Mouse (Mus musculus): ENCODE measurements around the gene Ercc6.

GRCm38 (mm10) chr14:32561428-32561827 lies 48.1 kb downstream of the Ercc6 start:
- TF ChIP-seq CTCF (IDR thresholded peaks at IDR 0.05; ENCODE audit: extremely low read depth, insufficient read length, insufficient replicate concordance, low read depth, low read length) = no peak
- TF ChIP-seq POLR2A (IDR thresholded peaks at IDR 0.05; ENCODE audit: low read depth, low read length) = no peak
